Mouse (Mus musculus) bone marrow macrophage, adult 2 months (primary cell): ENCODE data around the gene Zfp39. TPM values are rescaled to one million over a fixed set of nuclear protein-coding genes. Genes with fewer than 3 reads are reported as not detected.

Source experiments
- H3K27ac ChIP-seq: 2 replicates; pipeline ENCODE4 v1.5.1; 2012; ENCODE audit warnings: low read depth, low read length; ENCODE audit not compliant: insufficient read depth
- H3K4me1 ChIP-seq: 2 replicates; pipeline ENCODE4 v1.6.1; 2012; ENCODE audit warnings: low read length; ENCODE audit not compliant: control insufficient read depth, insufficient read depth
- H3K4me3 ChIP-seq: 2 replicates; pipeline ENCODE4 v1.5.1; 2012; ENCODE audit warnings: mild to moderate bottlenecking, low read length, moderate library complexity; ENCODE audit not compliant: insufficient read depth
- CTCF ChIP-seq: IDR thresholded peaks from 2 replicates; pipeline ENCODE4 v1.5.1; 2012; ENCODE audit warnings: low read depth, mild to moderate bottlenecking, low read length, moderate library complexity
- POLR2A ChIP-seq: IDR thresholded peaks from 2 replicates; pipeline ENCODE4 v1.6.1; 2012; ENCODE audit warnings: mild to moderate bottlenecking, low read depth, low read length, borderline replicate concordance
- polyA plus RNA-seq: library from polyadenylated mRNA; stranded (reverse); fragments of >200 nt; gene quantifications from 2 replicates; pipeline ENCODE4 v1.2.4, GENCODE M21; 2012; ENCODE audit not compliant: missing spikeins, insufficient read depth, insufficient read length

Zfp39 gene
- polyA plus RNA-seq, 1 experiment, result 4.0 TPM

- H3K4me3 ChIP-seq, result no peak overlapping the region
- no peak overlapping the region for H3K27ac ChIP-seq
- H3K4me1 ChIP-seq, result peaks cover 4% of the 10 kb centered on the region
- TF ChIP-seq CTCF, result no peak
- TF ChIP-seq POLR2A, result no peak
These were observed 2.9 kb downstream of the Zfp39 start for GRCm38 (mm10) chr11:58901080-58901479.

GRCm38 (mm10) chr11:58897485-58897884 is 6.5 kb downstream of the Zfp39 start:
- H3K4me3 ChIP-seq, result no peak overlapping the region
- H3K27ac ChIP-seq, result no peak overlapping the region
- H3K4me1 ChIP-seq, result no peaks in the 10 kb centered on the region
- TF ChIP-seq CTCF, result no peak
- no peak for TF ChIP-seq POLR2A

- no peak overlapping the region for H3K4me3 ChIP-seq
- TF ChIP-seq POLR2A, result no peak
- no peak for TF ChIP-seq CTCF
These were observed 9.6 kb downstream of the Zfp39 start for GRCm38 (mm10) chr11:58894456-58894855.

GRCm38 (mm10) chr11:58890511-58890910 is 13.5 kb downstream of the Zfp39 start:
- no peak overlapping the region for H3K4me3 ChIP-seq
- no peaks in the 10 kb centered on the region for H3K4me1 ChIP-seq
- TF ChIP-seq CTCF (no peak), POLR2A (no peak)

More at GRCm38 (mm10) chr11:58894456-58894855, 9.6 kb downstream of the Zfp39 start:
- Histone ChIP-seq H3K4me1 (no peaks in the 10 kb centered on the region), H3K27ac (no peak overlapping the region)

GRCm38 (mm10) chr11:58883756-58884155 is 20.3 kb downstream of the Zfp39 start:
- Histone ChIP-seq H3K4me1 (no peaks in the 10 kb centered on the region), H3K4me3 (no peak overlapping the region), H3K27ac (no peak overlapping the region)
- TF ChIP-seq POLR2A, result no peak
- no peak for TF ChIP-seq CTCF

More at GRCm38 (mm10) chr11:58890511-58890910, 13.5 kb downstream of the Zfp39 start:
- no peak overlapping the region for H3K27ac ChIP-seq

GRCm38 (mm10) chr11:58870961-58871360 is 33.1 kb downstream of the Zfp39 start:
- H3K4me3 ChIP-seq, result no peak overlapping the region
- H3K4me1 ChIP-seq, result peaks cover 7% of the 10 kb centered on the region
- no peak overlapping the region for H3K27ac ChIP-seq
- TF ChIP-seq POLR2A, result no peak
- no peak for TF ChIP-seq CTCF

- TF ChIP-seq CTCF (no peak), POLR2A (no peak)
- Histone ChIP-seq H3K27ac (no peak overlapping the region), H3K4me3 (peak overlapping the region; percentile 89), H3K4me1 (peaks cover 7% of the 10 kb centered on the region)
These were observed 36.1 kb downstream of the Zfp39 start for GRCm38 (mm10) chr11:58867954-58868330.

GRCm38 (mm10) chr11:58867039-58867953 is 36.7 kb downstream of the Zfp39 start, which contains the start of gene 2810021J22Rik:
Gene 2810021J22Rik, plus strand, starts transcription at chr11:58867216.
- TF ChIP-seq POLR2A, result no peak
- TF ChIP-seq CTCF, result no peak
- H3K27ac ChIP-seq, result peak within 1 kb of the TSS; percentile 3; the same call in 1 of the 2 replicates
- peaks cover 7% of the 10 kb centered on the region for H3K4me1 ChIP-seq
- H3K4me3 ChIP-seq, result peak within 1 kb of the TSS; percentile 89

GRCm38 (mm10) chr11:58860744-58861143 is 43.3 kb downstream of the Zfp39 start:
- H3K4me3 ChIP-seq, result no peak overlapping the region
- H3K4me1 ChIP-seq, result no peaks in the 10 kb centered on the region
- no peak overlapping the region for H3K27ac ChIP-seq
- TF ChIP-seq CTCF (no peak), POLR2A (no peak)

- Histone ChIP-seq H3K4me3 (no peak overlapping the region), H3K4me1 (no peaks in the 10 kb centered on the region; the same call in 1 of the 2 replicates), H3K27ac (no peak overlapping the region)
- TF ChIP-seq CTCF (no peak), POLR2A (no peak)
These were observed 54.3 kb downstream of the Zfp39 start for GRCm38 (mm10) chr11:58849731-58850130.
